Mouse (Mus musculus): Measurements from ENCODE around the gene Gm10282. TPM values are rescaled to one million over a fixed set of nuclear protein-coding genes. Genes with fewer than 3 reads are reported as not detected.

The Gm10282 gene
- polyA plus RNA-seq, 1 experiment from 2014 or later, result 14.5 TPM

- no peak for ATAC-seq
- WGBS, result 84% methylated on average over 1 of the region's 1 CpGs
- H3K4me3 ChIP-seq (ENCODE audit: low read length), result no peak overlapping the region
- no peaks in the 10 kb centered on the region for H3K4me1 ChIP-seq (ENCODE audit: control insufficient read depth, insufficient read depth, low read depth, low read length)
- H3K9ac ChIP-seq (ENCODE audit: low read depth, low read length), result no peak overlapping the region
- no peaks in the 10 kb centered on the region for H3K9me3 ChIP-seq (ENCODE audit: control insufficient read depth, low read length)
- peaks cover 15% of the 10 kb centered on the region for H3K36me3 ChIP-seq (ENCODE audit: control insufficient read depth, insufficient read depth, low read length)
- H3K27ac ChIP-seq (ENCODE audit: low read depth, low read length), result no peak overlapping the region
- H3K27me3 ChIP-seq (replicated peaks; ENCODE audit: control insufficient read depth, insufficient read depth, low read length), result no peaks in the 10 kb centered on the region
- H3K4me2 ChIP-seq (ENCODE audit: low read length), result no peak overlapping the region
Observed at GRCm38 (mm10) chr8:72347553-72347952, 42.5 kb upstream of the Gm10282 start.

- Histone ChIP-seq H3K9me3 (ENCODE audit: control insufficient read depth, low read length) (no peaks in the 10 kb centered on the region), H3K9ac (ENCODE audit: low read depth, low read length) (no peak overlapping the region), H3K4me2 (ENCODE audit: low read length) (no peak overlapping the region), H3K36me3 (ENCODE audit: control insufficient read depth, insufficient read depth, low read length) (peaks cover 36% of the 10 kb centered on the region), H3K27me3 (replicated peaks; ENCODE audit: control insufficient read depth, insufficient read depth, low read length) (no peaks in the 10 kb centered on the region), H3K27ac (ENCODE audit: low read depth, low read length) (no peak overlapping the region), H3K4me1 (ENCODE audit: control insufficient read depth, insufficient read depth, low read depth, low read length) (no peaks in the 10 kb centered on the region), H3K4me3 (ENCODE audit: low read length) (no peak overlapping the region)
- ATAC-seq, result no peak
- 87% methylated on average over 4 of the region's 4 CpGs for WGBS
Observed at GRCm38 (mm10) chr8:72343725-72344124, 38.7 kb upstream of the Gm10282 start.

- Histone ChIP-seq H3K9me3 (ENCODE audit: control insufficient read depth, low read length) (no peaks in the 10 kb centered on the region), H3K4me3 (ENCODE audit: low read length) (no peak overlapping the region), H3K36me3 (ENCODE audit: control insufficient read depth, insufficient read depth, low read length) (peaks cover 41% of the 10 kb centered on the region), H3K27ac (ENCODE audit: low read depth, low read length) (no peak overlapping the region), H3K9ac (ENCODE audit: low read depth, low read length) (no peak overlapping the region), H3K4me1 (ENCODE audit: control insufficient read depth, insufficient read depth, low read depth, low read length) (no peaks in the 10 kb centered on the region), H3K27me3 (replicated peaks; ENCODE audit: control insufficient read depth, insufficient read depth, low read length) (no peaks in the 10 kb centered on the region), H3K4me2 (ENCODE audit: low read length) (no peak overlapping the region)
- WGBS, result 99% methylated on average over 5 of the region's 5 CpGs
- no peak for ATAC-seq
Observed at GRCm38 (mm10) chr8:72342556-72343300, 37.7 kb upstream of the Gm10282 start.

- Histone ChIP-seq H3K4me1 (ENCODE audit: control insufficient read depth, insufficient read depth, low read depth, low read length) (no peaks in the 10 kb centered on the region), H3K9ac (ENCODE audit: low read depth, low read length) (no peak overlapping the region), H3K4me2 (ENCODE audit: low read length) (no peak overlapping the region), H3K36me3 (ENCODE audit: control insufficient read depth, insufficient read depth, low read length) (peaks cover 35% of the 10 kb centered on the region), H3K9me3 (ENCODE audit: control insufficient read depth, low read length) (no peaks in the 10 kb centered on the region), H3K27ac (ENCODE audit: low read depth, low read length) (no peak overlapping the region), H3K27me3 (replicated peaks; ENCODE audit: control insufficient read depth, insufficient read depth, low read length) (no peaks in the 10 kb centered on the region), H3K4me3 (ENCODE audit: low read length) (no peak overlapping the region)
- no peak for ATAC-seq
Observed at GRCm38 (mm10) chr8:72337034-72337433, 32.0 kb upstream of the Gm10282 start.

GRCm38 (mm10) chr8:72336273-72336672 lies 31.2 kb upstream of the Gm10282 start:
- no peak overlapping the region for H3K4me3 ChIP-seq (ENCODE audit: low read length)
- WGBS, result 83% methylated on average over 2 of the region's 2 CpGs
- no peak overlapping the region for H3K27ac ChIP-seq (ENCODE audit: low read depth, low read length)
- no peaks in the 10 kb centered on the region for H3K9me3 ChIP-seq (ENCODE audit: control insufficient read depth, low read length)
- H3K27me3 ChIP-seq (replicated peaks; ENCODE audit: control insufficient read depth, insufficient read depth, low read length), result no peaks in the 10 kb centered on the region
- no peak overlapping the region for H3K9ac ChIP-seq (ENCODE audit: low read depth, low read length)
- H3K4me1 ChIP-seq (ENCODE audit: control insufficient read depth, insufficient read depth, low read depth, low read length), result no peaks in the 10 kb centered on the region
- no peak overlapping the region for H3K4me2 ChIP-seq (ENCODE audit: low read length)
- no peak for ATAC-seq
- peaks cover 34% of the 10 kb centered on the region for H3K36me3 ChIP-seq (ENCODE audit: control insufficient read depth, insufficient read depth, low read length)

- 61% methylated on average over 4 of the region's 4 CpGs for WGBS
- Histone ChIP-seq H3K9ac (ENCODE audit: low read depth, low read length) (no peak overlapping the region), H3K36me3 (ENCODE audit: control insufficient read depth, insufficient read depth, low read length) (peaks cover 17% of the 10 kb centered on the region), H3K4me3 (ENCODE audit: low read length) (no peak overlapping the region), H3K27me3 (replicated peaks; ENCODE audit: control insufficient read depth, insufficient read depth, low read length) (no peaks in the 10 kb centered on the region), H3K27ac (ENCODE audit: low read depth, low read length) (no peak overlapping the region), H3K9me3 (ENCODE audit: control insufficient read depth, low read length) (no peaks in the 10 kb centered on the region), H3K4me1 (ENCODE audit: control insufficient read depth, insufficient read depth, low read depth, low read length) (no peaks in the 10 kb centered on the region), H3K4me2 (ENCODE audit: low read length) (no peak overlapping the region)
- ATAC-seq, result no peak
Observed at GRCm38 (mm10) chr8:72334144-72334641, 29.1 kb upstream of the Gm10282 start.

GRCm38 (mm10) chr8:72333429-72334143 lies 28.5 kb upstream of the Gm10282 start:
- H3K36me3 ChIP-seq (ENCODE audit: control insufficient read depth, insufficient read depth, low read length), result peaks cover 14% of the 10 kb centered on the region
- 46% methylated on average over 3 of the region's 3 CpGs for WGBS
- no peak for ATAC-seq
- H3K4me3 ChIP-seq (ENCODE audit: low read length), result no peak overlapping the region
- H3K4me1 ChIP-seq (ENCODE audit: control insufficient read depth, insufficient read depth, low read depth, low read length), result no peaks in the 10 kb centered on the region
- no peak overlapping the region for H3K27ac ChIP-seq (ENCODE audit: low read depth, low read length)
- H3K4me2 ChIP-seq (ENCODE audit: low read length), result no peak overlapping the region
- H3K9me3 ChIP-seq (ENCODE audit: control insufficient read depth, low read length), result no peaks in the 10 kb centered on the region
- H3K9ac ChIP-seq (ENCODE audit: low read depth, low read length), result no peak overlapping the region
- no peaks in the 10 kb centered on the region for H3K27me3 ChIP-seq (replicated peaks; ENCODE audit: control insufficient read depth, insufficient read depth, low read length)

- ATAC-seq, result no peak
- Histone ChIP-seq H3K4me2 (ENCODE audit: low read length) (no peak overlapping the region), H3K9ac (ENCODE audit: low read depth, low read length) (no peak overlapping the region), H3K9me3 (ENCODE audit: control insufficient read depth, low read length) (no peaks in the 10 kb centered on the region), H3K27me3 (replicated peaks; ENCODE audit: control insufficient read depth, insufficient read depth, low read length) (no peaks in the 10 kb centered on the region), H3K4me3 (ENCODE audit: low read length) (no peak overlapping the region), H3K27ac (ENCODE audit: low read depth, low read length) (no peak overlapping the region), H3K36me3 (ENCODE audit: control insufficient read depth, insufficient read depth, low read length) (peaks cover 4% of the 10 kb centered on the region; the same call in 1 of the 2 replicates), H3K4me1 (ENCODE audit: control insufficient read depth, insufficient read depth, low read depth, low read length) (no peaks in the 10 kb centered on the region)
- 92% methylated on average over 4 of the region's 4 CpGs for WGBS
Observed at GRCm38 (mm10) chr8:72331631-72332030, 26.6 kb upstream of the Gm10282 start.

- peaks cover 4% of the 10 kb centered on the region; the same call in 1 of the 2 replicates for H3K36me3 ChIP-seq (ENCODE audit: control insufficient read depth, insufficient read depth, low read length)
- no peak overlapping the region for H3K27ac ChIP-seq (ENCODE audit: low read depth, low read length)
- H3K27me3 ChIP-seq (replicated peaks; ENCODE audit: control insufficient read depth, insufficient read depth, low read length), result no peaks in the 10 kb centered on the region
- 82% methylated on average over 6 of the region's 6 CpGs for WGBS
- no peak overlapping the region for H3K4me3 ChIP-seq (ENCODE audit: low read length)
- H3K4me1 ChIP-seq (ENCODE audit: control insufficient read depth, insufficient read depth, low read depth, low read length), result no peaks in the 10 kb centered on the region
- H3K9me3 ChIP-seq (ENCODE audit: control insufficient read depth, low read length), result no peaks in the 10 kb centered on the region
- no peak overlapping the region for H3K9ac ChIP-seq (ENCODE audit: low read depth, low read length)
- no peak for ATAC-seq
- no peak overlapping the region for H3K4me2 ChIP-seq (ENCODE audit: low read length)
Observed at GRCm38 (mm10) chr8:72330806-72331516, 25.9 kb upstream of the Gm10282 start.
